Mouse (Mus musculus): Measurements from ENCODE around the gene Sptbn1.

DNA sequence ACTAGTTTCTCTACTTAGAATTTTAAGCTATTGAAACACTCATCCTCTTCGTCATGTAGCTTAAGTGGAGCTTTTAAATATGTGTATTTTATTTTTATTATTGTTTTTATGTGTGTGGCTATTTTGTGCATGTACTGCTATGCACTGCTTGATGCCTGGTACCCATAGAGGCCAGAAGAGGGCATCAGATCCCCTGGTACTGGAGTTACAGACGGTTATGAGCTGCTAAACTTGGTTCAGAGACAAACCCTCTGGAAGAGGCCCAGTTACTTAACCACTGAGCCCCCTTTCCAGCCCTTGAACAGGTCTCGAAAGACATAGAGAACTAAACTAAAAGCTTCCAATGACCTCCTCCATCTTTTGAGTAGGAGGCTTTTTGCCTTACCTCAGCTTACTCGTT, 30.0 kb downstream of the Sptbn1 start:
- no peak for TF ChIP-seq CTCF (IDR thresholded peaks at IDR 0.05; ENCODE audit: extremely low read depth, insufficient read length, insufficient replicate concordance, low read depth, low read length)
- no peak for TF ChIP-seq POLR2A (IDR thresholded peaks at IDR 0.05; ENCODE audit: low read depth, low read length)

Measured in small intestine, adult 2 months (tissue).